Mouse (Mus musculus): ENCODE results near the gene Cdc37l1. TPM values are rescaled to one million over a fixed set of nuclear protein-coding genes. Genes with fewer than 3 reads are reported as not detected.
A peak's percentile ranks its signal among the peaks of the same experiment; 100 is the strongest.

Cdc37l1 gene
- total and polyA plus RNA-seq, 2 experiments from 2014 or later = 50.3 to 98.7 TPM

DNA sequence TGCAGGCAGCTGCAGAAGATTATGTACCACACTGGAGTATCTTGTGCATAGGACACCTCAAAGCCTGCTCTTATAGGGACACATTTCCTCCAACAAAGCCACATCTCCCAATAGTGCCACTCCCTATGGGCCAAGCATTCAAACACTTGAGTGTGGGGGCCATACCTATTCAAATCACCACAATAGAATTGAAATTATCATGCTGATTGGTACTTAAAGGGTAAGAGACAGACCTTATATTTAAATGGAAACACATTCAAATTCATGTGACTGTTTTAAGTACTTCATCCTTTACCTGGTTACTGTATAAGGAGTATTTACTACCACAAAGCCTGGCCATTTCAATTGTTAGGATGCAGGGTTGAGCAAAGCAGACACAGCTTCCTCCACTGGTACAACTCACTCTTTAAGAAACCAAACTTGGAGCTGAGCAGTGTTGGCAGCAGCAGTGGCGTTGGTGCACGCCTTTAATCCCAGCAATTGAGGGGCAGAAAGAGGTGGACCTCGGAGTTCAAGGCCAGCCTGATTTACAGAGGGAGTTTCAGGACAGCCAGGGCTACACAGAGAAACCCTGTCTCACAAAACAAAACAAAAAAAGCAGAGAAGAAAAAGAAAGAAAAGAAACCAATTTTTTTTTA lies 18.0 kb downstream of the Cdc37l1 start:
- WGBS = 83% methylated on average over 3 of the region's 3 CpGs

DNA sequence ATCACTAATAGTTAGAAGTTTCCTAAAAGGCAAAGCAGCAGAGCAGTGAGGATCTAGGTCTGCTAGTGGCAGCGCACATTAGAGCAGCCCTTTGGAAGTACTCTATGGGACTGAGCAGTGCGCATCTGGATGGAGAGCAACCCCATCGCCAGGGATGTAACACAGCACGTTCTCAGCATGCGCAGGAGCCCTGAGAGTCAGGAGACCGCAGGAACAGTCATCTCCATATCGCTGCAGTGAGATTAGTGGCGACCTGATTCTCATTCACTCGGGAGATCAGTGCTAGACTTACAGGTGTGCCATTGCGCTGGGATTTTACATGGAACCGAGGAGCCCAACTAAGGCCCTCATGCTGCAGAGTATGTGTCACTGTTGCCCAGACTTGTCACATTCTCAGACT lies 18.9 kb downstream of the Cdc37l1 start:
- no peak for ATAC-seq (ENCODE audit: insufficient read depth, low read depth)
- no peak for DNase-seq (ENCODE audit: low spot score)
- no peaks in the 10 kb centered on the region for H3K27me3 ChIP-seq (ENCODE audit: control insufficient read depth, insufficient read depth, low read length)
- no peaks in the 10 kb centered on the region for H3K9me3 ChIP-seq (replicated peaks; ENCODE audit: control insufficient read depth, low read length)
- H3K27ac ChIP-seq (ENCODE audit: low read depth) = no peak overlapping the region
- H3K9ac ChIP-seq (replicated peaks; ENCODE audit: low read depth, low read length) = no peak overlapping the region
- 90% methylated on average over 11 of the region's 11 CpGs for WGBS
- H3K4me1 ChIP-seq (ENCODE audit: control insufficient read depth, insufficient read depth) = no peaks in the 10 kb centered on the region
- no peak overlapping the region for H3K4me3 ChIP-seq (ENCODE audit: low read depth, low read length)
- H3K36me3 ChIP-seq (replicated peaks; ENCODE audit: control insufficient read depth, insufficient read depth, low read length) = peaks cover 61% of the 10 kb centered on the region
- TF ChIP-seq CTCF (IDR thresholded peaks at IDR 0.05; ENCODE audit: low read depth) (no peak), EP300 (IDR thresholded peaks at IDR 0.05; ENCODE audit: low read depth) (no peak)
- H3K4me2 ChIP-seq (ENCODE audit: low read depth, low read length) = no peak overlapping the region

More for the DNA sequence above, 18.0 kb downstream of the Cdc37l1 start:
- no peak for DNase-seq (ENCODE audit: low spot score)
- no peak for ATAC-seq (ENCODE audit: insufficient read depth, low read depth)
- H3K9me3 ChIP-seq (replicated peaks; ENCODE audit: control insufficient read depth, low read length) = no peaks in the 10 kb centered on the region
- H3K27ac ChIP-seq (ENCODE audit: low read depth) = no peak overlapping the region
- H3K4me3 ChIP-seq (ENCODE audit: low read depth, low read length) = no peak overlapping the region
- no peaks in the 10 kb centered on the region for H3K27me3 ChIP-seq (ENCODE audit: control insufficient read depth, insufficient read depth, low read length)
- no peak overlapping the region for H3K4me2 ChIP-seq (ENCODE audit: low read depth, low read length)
- TF ChIP-seq EP300 (IDR thresholded peaks at IDR 0.05; ENCODE audit: low read depth) = no peak
- no peaks in the 10 kb centered on the region for H3K4me1 ChIP-seq (ENCODE audit: control insufficient read depth, insufficient read depth)
- no peak overlapping the region for H3K9ac ChIP-seq (replicated peaks; ENCODE audit: low read depth, low read length)
- peaks cover 53% of the 10 kb centered on the region for H3K36me3 ChIP-seq (replicated peaks; ENCODE audit: control insufficient read depth, insufficient read depth, low read length)

DNA sequence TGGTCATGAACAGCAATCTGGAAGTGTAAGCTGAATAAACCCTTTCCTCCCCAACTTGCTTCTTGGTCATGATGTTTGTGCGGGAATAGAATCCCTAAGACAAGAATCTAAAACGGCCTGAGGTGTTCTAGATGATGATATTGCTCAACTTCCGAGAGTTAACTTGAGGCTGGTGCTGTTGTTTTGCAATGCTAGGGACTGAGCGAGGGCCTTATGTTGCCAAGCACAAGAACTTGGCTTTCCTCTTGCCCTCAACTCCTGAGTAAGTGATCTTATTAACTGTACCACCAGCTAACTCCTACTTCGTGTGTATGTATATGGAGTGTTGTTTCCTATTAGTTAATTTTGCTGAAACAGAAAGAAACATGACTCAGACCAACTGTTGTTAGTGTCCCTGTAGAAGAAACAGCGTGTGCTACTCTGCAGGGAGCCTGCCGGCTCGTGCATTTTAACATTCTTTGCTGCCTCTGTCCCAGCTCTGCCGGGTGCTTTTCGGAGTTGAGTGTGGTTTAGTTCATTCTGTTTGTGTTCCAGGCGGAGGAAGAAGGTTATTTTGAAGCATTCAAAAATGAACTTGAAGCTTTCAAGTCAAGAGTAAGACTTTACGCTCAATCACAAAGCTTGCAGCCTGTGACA lies 21.3 kb downstream of the Cdc37l1 start:
- H3K9me3 ChIP-seq (replicated peaks; ENCODE audit: control insufficient read depth, low read length) = no peaks in the 10 kb centered on the region
- no peaks in the 10 kb centered on the region for H3K27me3 ChIP-seq (ENCODE audit: control insufficient read depth, insufficient read depth, low read length)
- no peak for ATAC-seq (ENCODE audit: insufficient read depth, low read depth)
- no peak overlapping the region for H3K27ac ChIP-seq (ENCODE audit: low read depth)
- no peak overlapping the region for H3K9ac ChIP-seq (replicated peaks; ENCODE audit: low read depth, low read length)
- TF ChIP-seq EP300 (IDR thresholded peaks at IDR 0.05; ENCODE audit: low read depth) (no peak), CTCF (IDR thresholded peaks at IDR 0.05; ENCODE audit: low read depth) (no peak)
- peaks cover 77% of the 10 kb centered on the region for H3K36me3 ChIP-seq (replicated peaks; ENCODE audit: control insufficient read depth, insufficient read depth, low read length)
- no peak overlapping the region for H3K4me2 ChIP-seq (ENCODE audit: low read depth, low read length)
- no peak for DNase-seq (ENCODE audit: low spot score)
- H3K4me3 ChIP-seq (ENCODE audit: low read depth, low read length) = no peak overlapping the region
- H3K4me1 ChIP-seq (ENCODE audit: control insufficient read depth, insufficient read depth) = no peaks in the 10 kb centered on the region
- WGBS = 85% methylated on average over 12 of the region's 12 CpGs

DNA sequence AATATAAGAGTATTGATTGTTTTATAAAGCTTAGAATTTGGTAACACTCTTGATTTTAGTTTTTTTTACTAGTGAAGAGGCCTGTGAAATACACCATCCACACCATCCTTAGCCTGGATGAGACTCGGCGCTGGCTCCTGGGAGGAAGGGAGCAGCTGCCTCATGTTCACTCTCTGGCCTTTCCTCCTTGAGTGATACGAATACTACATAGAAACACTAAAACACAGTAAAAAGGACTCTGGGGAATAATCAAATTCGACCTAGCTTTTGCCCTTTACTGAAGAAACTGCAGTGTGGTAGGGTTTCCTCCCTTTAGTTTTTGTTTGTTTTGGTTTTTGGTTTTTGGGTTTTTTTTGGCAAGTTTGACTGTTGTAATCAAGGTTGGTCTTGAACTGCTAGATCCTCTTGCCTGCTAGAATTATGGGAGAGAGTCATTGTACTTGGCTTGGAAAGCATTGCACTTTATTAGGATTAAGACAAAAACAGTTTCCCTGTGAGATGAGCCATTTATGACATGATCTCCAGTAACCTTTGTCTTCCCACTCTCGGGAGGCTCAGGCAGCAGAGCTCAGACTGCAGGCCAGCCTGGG lies 24.4 kb downstream of the Cdc37l1 start:
- peaks cover 69% of the 10 kb centered on the region for H3K36me3 ChIP-seq (replicated peaks; ENCODE audit: control insufficient read depth, insufficient read depth, low read length)
- no peak overlapping the region for H3K4me3 ChIP-seq (ENCODE audit: low read depth, low read length)
- no peak for TF ChIP-seq EP300 (IDR thresholded peaks at IDR 0.05; ENCODE audit: low read depth)
- no peak for TF ChIP-seq CTCF (IDR thresholded peaks at IDR 0.05; ENCODE audit: low read depth)
- H3K27me3 ChIP-seq (ENCODE audit: control insufficient read depth, insufficient read depth, low read length) = no peaks in the 10 kb centered on the region
- H3K9me3 ChIP-seq (replicated peaks; ENCODE audit: control insufficient read depth, low read length) = no peaks in the 10 kb centered on the region
- no peak overlapping the region for H3K4me2 ChIP-seq (ENCODE audit: low read depth, low read length)
- H3K9ac ChIP-seq (replicated peaks; ENCODE audit: low read depth, low read length) = no peak overlapping the region
- no peaks in the 10 kb centered on the region for H3K4me1 ChIP-seq (ENCODE audit: control insufficient read depth, insufficient read depth)
- WGBS = 78% methylated on average over 5 of the region's 5 CpGs
- no peak for ATAC-seq (ENCODE audit: insufficient read depth, low read depth)
- no peak for DNase-seq (ENCODE audit: low spot score)
- H3K27ac ChIP-seq (ENCODE audit: low read depth) = no peak overlapping the region

DNA sequence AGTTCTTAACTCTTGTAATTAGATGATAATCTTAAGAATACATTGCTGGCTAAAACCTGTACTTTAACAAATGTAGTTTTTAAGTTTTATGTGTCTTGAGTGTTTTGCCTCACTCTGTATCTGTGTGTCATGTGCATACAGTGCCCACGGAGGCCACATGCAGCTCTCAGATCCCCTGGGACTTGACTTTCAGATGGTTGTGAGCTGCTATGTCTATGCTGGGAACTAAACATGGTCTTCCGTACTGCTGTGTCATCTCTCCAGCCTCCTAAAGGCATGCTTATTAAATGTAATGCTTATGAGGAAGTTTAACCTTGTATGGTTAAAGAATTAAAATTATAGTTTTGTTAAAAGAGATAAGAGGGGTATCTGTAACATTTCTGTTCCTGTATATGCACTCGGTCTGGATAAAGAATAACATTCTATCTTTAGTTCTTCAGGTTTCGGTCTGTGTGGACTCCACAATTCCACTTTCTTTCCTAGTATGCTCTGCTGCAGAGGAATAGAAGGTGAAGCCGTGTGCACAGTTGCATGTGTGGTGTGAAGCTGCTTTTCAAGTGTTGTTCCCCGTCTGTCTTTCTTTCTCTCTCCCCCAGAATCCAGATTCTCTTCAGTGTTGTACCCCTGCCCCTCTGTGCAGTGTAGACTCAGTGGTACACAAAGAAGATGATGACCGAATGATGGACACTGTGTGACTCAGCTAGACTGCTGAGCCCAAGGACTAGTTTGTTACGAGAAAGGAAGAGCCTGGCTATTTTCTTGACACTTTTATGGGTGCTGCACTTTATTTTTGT lies 25.5 kb downstream of the Cdc37l1 start:
- ATAC-seq (ENCODE audit: insufficient read depth, low read depth) (no peak), DNase-seq (ENCODE audit: low spot score) (no peak)
- H3K4me1 ChIP-seq (ENCODE audit: control insufficient read depth, insufficient read depth) = no peaks in the 10 kb centered on the region
- no peak overlapping the region for H3K4me2 ChIP-seq (ENCODE audit: low read depth, low read length)
- H3K27me3 ChIP-seq (ENCODE audit: control insufficient read depth, insufficient read depth, low read length) = no peaks in the 10 kb centered on the region
- no peak overlapping the region for H3K9ac ChIP-seq (replicated peaks; ENCODE audit: low read depth, low read length)
- H3K4me3 ChIP-seq (ENCODE audit: low read depth, low read length) = no peak overlapping the region
- no peaks in the 10 kb centered on the region for H3K9me3 ChIP-seq (replicated peaks; ENCODE audit: control insufficient read depth, low read length)
- H3K36me3 ChIP-seq (replicated peaks; ENCODE audit: control insufficient read depth, insufficient read depth, low read length) = peaks cover 75% of the 10 kb centered on the region
- H3K27ac ChIP-seq (ENCODE audit: low read depth) = peak overlapping the region; percentile 48
- no peak for TF ChIP-seq EP300 (IDR thresholded peaks at IDR 0.05; ENCODE audit: low read depth)
- no peak for TF ChIP-seq CTCF (IDR thresholded peaks at IDR 0.05; ENCODE audit: low read depth)
- 68% methylated on average over 8 of the region's 8 CpGs for WGBS

Measured in heart, postnatal 0 days (tissue).